Mouse (Mus musculus): ENCODE results near the gene Cenpm. TPM values are rescaled to one million over a fixed set of nuclear protein-coding genes. Genes with fewer than 3 reads are reported as not detected.

Cenpm gene
- polyA plus RNA-seq, 1 experiment from 2014 or later: 68.8 TPM

DNA sequence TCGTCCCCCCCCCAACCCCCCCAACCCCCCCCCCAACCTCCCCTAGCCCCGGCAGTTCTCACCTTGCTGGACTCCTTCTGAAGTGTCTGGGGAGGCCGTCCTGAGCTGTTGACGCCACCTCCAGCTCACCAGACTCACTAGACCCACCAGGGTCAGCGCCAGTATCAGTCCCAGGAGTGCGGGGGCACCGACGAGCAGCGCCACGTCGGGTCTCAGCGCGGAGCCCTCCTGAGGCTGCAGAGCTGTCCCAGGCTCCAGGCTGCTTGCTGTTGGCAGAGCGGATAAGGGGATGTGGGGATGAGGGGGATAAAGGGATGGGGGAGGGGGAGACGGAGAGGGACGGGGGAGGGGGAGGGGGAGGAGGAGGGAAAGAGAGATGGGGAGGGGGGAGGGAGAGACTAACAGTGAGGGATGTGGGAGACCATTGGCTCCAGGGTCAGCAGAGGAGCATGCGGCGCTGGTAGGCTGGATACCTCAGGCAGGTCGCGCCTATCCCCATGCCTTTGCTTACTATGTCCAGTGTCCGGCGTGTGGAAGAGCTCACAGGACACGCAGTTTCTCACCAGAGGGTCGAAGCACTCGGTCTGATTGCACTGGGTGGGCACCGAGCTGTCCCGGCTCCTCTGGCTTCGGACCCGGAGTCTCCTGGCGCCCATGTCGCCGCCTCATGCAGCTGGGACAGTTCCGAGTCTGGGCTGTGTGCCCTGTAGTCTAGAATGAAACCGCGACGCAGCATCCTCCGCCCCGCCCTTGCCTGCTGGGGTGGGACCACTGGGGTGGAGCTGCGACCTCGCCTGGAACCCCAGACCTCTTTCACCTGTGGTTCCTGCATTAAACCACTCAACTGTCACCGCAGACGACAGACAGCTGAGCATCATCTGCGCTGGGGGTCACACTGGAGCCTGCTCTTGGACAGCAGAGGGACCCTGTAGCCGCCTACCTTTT lies 20.6 kb downstream of the Cenpm start, which contains the start of gene Tnfrsf13c:
Tnfrsf13c (minus strand) TSS at position 713 of the 945 bp plus-strand sequence.
- H3K4me2 ChIP-seq (replicated peaks): peak within 1 kb of the TSS; percentile 65
- peaks cover 53% of the 10 kb centered on the region for H3K27me3 ChIP-seq
- H3K4me1 ChIP-seq: peaks cover 14% of the 10 kb centered on the region
- peak within 1 kb of the TSS; percentile 30 for H3K4me3 ChIP-seq
- no peak within 1 kb of the TSS for H3K27ac ChIP-seq
- no peaks in the 10 kb centered on the region for H3K36me3 ChIP-seq
- peak within 1 kb of the TSS; percentile 30; the same call in 1 of the 2 replicates for H3K9ac ChIP-seq
- WGBS: under 1% methylated on average over 43 of the region's 44 CpGs
- ATAC-seq (ENCODE audit: insufficient number of reproducible peaks, insufficient read depth, low FRiP score, low TSS enrichment): no peak
- no peaks in the 10 kb centered on the region for H3K9me3 ChIP-seq

DNA sequence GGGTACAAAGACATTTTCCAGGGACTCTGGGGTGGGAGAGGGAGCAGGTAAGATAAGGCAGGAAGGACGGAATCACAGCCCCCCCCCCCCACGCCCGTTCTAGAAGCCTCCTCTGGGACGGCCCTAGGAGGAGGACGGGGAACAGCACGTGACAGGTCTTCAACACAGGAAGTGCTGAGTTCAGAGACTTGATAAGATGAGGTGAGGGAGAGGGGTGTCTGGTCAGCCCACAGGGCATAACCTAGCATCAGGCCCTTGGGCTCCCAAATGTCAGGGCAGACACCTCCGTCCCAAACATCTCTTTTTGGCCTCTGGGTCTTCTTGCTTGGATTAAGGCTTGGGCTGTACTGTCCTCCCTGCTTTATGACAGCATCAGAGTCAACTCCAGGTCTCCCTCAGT lies 21.3 kb downstream of the Cenpm start:
- Histone ChIP-seq H3K4me3 (no peak overlapping the region), H3K4me1 (peaks cover 14% of the 10 kb centered on the region), H3K9ac (no peak overlapping the region), H3K27me3 (peaks cover 57% of the 10 kb centered on the region), H3K9me3 (no peaks in the 10 kb centered on the region), H3K4me2 (replicated peaks) (peak overlapping the region; percentile 65), H3K36me3 (no peaks in the 10 kb centered on the region), H3K27ac (no peak overlapping the region)
- WGBS: 48% methylated on average over 7 of the region's 7 CpGs
- ATAC-seq (ENCODE audit: insufficient number of reproducible peaks, insufficient read depth, low FRiP score, low TSS enrichment): no peak

DNA sequence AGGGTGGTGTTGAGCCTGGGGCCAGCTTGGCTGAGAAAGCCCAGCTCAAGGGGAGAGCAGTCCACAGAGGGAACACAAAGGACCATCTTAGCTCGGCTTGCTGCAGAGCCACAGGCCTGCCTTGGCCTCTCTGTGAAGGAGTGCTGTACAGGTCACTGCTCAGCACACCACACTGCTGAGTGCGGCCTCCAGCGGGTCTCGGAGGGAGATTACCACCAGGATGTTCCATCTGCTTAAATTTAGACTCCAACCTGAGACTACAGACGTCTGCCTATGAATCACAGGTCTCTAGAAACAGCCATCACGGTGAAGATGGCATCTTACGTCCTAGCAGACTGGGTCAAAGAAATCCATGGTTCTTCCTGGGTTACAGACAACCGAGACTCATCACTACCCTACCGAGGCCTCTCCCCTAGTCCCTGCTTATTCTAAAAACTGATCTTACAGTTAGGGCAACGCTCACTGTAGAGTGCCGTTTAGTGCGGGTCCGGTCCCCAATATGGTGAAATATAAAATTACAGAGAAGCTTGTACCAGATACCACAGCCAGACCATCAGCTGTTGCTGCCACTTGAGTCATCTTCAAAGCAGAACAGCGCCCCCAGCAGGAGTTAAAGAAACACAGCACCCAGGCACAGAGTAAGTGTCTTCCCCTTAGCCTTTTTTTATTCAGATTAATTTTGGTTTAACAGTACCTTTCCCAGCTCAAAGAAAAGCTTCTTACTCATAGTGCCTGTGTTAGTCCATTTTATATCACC lies 23.3 kb downstream of the Cenpm start:
- no peak overlapping the region for H3K4me3 ChIP-seq
- H3K4me2 ChIP-seq (replicated peaks): no peak overlapping the region
- no peak overlapping the region for H3K9ac ChIP-seq
- H3K27me3 ChIP-seq: peaks cover 73% of the 10 kb centered on the region
- no peak overlapping the region for H3K27ac ChIP-seq
- ATAC-seq (ENCODE audit: insufficient number of reproducible peaks, insufficient read depth, low FRiP score, low TSS enrichment): no peak
- WGBS: 50% methylated on average over 14 of the region's 14 CpGs
- peaks cover 19% of the 10 kb centered on the region for H3K4me1 ChIP-seq
- H3K9me3 ChIP-seq: no peaks in the 10 kb centered on the region
- no peaks in the 10 kb centered on the region for H3K36me3 ChIP-seq

DNA sequence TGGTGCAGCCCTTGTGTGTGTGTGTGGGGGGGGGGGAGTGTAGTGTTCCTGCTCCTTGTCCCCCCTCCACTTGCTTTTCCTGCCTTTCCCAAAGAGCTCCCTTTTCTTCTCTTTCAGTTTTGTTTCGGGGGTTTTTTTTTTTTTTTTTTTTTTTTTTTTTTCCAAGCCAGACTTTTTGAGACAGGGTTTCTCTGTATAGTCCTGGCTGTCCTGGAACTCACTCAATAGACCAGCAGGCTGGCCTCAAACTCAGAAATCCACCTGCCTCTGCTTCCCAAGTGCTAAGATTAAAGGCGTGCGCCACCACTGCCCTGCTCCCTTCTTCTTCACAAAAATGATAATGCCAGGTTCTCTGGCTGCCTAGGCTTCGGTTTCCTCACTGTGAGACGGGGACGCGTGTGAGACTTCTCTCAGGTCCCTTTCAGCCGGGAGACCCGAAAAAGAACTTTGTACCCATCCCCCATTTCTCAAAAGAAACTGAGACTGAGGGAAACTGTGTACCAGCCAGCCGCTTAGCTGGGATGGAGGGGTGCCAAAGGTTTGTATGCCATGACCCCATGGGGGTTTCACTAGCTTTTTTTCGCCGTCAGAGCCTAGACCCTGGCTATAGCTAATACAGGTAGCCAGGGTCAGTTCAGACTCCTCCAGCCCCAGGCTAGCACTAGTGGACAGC lies 24.4 kb downstream of the Cenpm start:
- H3K36me3 ChIP-seq: no peaks in the 10 kb centered on the region
- WGBS: 66% methylated on average over 11 of the region's 12 CpGs
- peaks cover 26% of the 10 kb centered on the region for H3K4me1 ChIP-seq
- H3K4me2 ChIP-seq (replicated peaks): no peak overlapping the region
- H3K4me3 ChIP-seq: no peak overlapping the region
- H3K27ac ChIP-seq: no peak overlapping the region
- no peak for ATAC-seq (ENCODE audit: insufficient number of reproducible peaks, insufficient read depth, low FRiP score, low TSS enrichment)
- no peaks in the 10 kb centered on the region for H3K9me3 ChIP-seq
- no peak overlapping the region for H3K9ac ChIP-seq
- peaks cover 74% of the 10 kb centered on the region for H3K27me3 ChIP-seq

DNA sequence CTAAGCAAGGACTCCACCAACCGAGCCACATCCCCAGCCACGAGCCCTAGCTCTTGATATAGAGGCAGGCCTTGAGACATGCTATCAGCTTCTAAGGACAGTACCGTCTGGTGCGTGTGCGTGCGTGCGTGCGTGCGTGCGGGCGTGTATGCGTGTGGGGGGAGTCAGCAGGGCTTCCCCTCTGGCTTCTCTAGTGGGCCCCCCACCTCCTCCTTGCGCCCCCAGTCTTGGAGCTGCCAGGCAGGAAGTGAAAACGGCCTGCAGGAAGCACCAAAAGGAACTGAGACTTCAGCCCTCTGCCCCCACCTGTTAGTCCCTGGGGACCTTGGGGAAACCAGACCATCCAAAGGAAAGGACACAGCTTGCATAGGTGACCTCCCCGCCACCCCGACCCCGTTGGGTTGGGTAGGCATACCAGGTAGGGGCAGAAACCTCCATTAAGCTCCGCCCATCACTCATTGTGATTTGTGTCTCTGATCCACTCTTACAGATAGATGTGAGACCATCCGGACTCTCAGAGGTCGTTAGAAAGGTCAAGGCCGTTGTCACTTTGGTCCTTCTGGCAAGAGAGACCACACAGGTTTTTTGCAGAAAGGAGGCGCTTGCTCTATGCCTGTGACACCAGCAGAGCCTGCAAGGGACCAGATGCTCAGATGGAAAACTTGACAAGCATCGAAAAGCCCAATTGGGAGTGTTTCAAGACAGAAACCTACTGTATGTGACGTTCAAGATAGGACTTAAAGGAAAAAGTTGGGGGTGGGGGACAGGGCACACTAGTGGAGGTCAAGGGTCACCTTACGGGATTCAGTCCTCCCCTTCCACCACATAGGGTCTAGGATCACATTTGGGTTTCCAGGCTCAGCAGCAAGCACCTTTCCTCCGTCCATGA lies 25.5 kb downstream of the Cenpm start:
- Histone ChIP-seq H3K27ac (no peak overlapping the region), H3K9me3 (no peaks in the 10 kb centered on the region), H3K4me1 (peaks cover 19% of the 10 kb centered on the region), H3K4me2 (replicated peaks) (no peak overlapping the region), H3K27me3 (peaks cover 74% of the 10 kb centered on the region), H3K36me3 (no peaks in the 10 kb centered on the region), H3K9ac (no peak overlapping the region), H3K4me3 (no peak overlapping the region)
- no peak for ATAC-seq (ENCODE audit: insufficient number of reproducible peaks, insufficient read depth, low FRiP score, low TSS enrichment)
- WGBS: 76% methylated on average over 26 of the region's 26 CpGs

DNA sequence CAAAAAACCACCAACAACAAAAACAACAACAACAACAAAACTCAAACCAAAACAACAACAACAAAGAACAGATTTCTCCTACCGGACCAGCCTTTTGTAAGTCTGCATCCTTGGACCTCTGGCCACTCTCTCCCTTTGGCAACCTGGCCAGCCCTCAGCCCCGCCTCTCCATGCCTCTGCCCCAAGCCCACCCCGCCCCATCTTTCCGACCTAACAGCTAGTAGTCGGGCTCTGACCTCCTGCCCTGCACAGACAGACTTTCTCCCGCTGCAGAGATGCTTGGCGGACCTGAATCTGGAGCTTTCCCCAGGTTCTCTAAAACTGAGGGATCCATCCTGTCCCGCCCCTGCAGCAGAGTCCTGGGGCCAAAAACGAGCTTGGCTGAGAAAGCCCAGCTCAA lies 26.6 kb downstream of the Cenpm start:
- Histone ChIP-seq H3K27ac (no peak overlapping the region), H3K4me1 (peaks cover 12% of the 10 kb centered on the region; the same call in 1 of the 2 replicates), H3K4me3 (no peak overlapping the region), H3K9ac (no peak overlapping the region), H3K27me3 (peaks cover 73% of the 10 kb centered on the region), H3K4me2 (replicated peaks) (no peak overlapping the region), H3K36me3 (no peaks in the 10 kb centered on the region), H3K9me3 (no peaks in the 10 kb centered on the region)
- ATAC-seq (ENCODE audit: insufficient number of reproducible peaks, insufficient read depth, low FRiP score, low TSS enrichment): no peak
- WGBS: 22% methylated on average over 9 of the region's 9 CpGs

DNA sequence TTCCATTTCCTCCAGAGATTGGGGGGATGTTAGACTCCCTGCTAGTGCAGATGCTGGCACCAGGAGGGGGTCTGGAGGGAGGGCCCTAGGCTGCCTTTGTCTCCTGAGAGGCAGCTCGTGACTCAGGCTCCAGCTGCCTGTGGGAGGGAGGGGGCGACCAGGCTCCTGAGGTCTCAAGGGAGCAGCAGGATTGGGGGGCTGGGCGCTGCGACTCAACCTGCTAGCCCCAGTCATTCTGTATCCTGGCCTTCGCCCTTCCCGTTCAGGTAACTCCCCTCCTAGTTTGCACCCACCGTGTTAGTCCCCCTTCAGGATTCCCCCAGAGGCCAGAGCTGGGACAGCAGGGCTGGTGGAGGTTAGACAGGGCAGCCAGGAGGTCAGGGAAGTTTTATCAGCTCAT lies 27.5 kb downstream of the Cenpm start:
- H3K4me2 ChIP-seq (replicated peaks): no peak overlapping the region
- H3K27me3 ChIP-seq: peaks cover 74% of the 10 kb centered on the region

DNA sequence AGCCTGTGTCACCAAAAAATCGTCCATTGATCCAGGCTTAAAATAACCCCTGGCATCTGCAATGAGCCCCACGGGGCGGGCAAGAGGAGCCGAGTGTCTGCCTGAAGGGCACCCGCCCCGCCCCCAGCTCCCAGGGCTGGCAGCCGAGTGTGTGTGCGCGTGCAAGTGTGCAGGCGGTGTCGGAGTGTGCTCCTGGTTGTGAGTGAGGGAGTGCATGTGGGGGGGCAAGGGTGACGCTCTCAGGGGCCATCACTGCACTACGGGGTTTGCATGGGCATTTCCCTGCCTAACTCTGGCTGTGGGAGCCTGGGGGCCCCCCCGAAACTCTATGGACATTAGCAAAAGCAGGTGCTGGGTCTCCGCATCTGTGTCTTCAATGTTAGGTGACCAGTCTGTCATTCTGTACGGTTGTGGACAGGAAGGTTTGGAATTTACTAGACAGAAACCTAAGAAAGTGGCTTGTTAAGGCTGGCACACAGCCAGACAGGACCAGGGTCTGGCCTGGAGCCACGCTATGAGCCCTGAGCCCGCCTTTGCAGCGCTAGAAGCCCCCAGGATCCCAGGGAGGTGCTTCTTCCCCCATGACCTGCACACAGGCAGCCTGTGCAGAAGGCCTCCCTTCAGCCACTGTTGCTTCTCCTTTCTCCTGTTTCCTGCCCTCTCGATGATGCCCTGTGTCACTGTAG lies 28.3 kb downstream of the Cenpm start:
- ATAC-seq (ENCODE audit: insufficient number of reproducible peaks, insufficient read depth, low FRiP score, low TSS enrichment): no peak
- Histone ChIP-seq H3K4me3 (no peak overlapping the region), H3K27ac (no peak overlapping the region), H3K9ac (no peak overlapping the region), H3K4me2 (replicated peaks) (no peak overlapping the region), H3K36me3 (no peaks in the 10 kb centered on the region), H3K4me1 (peaks cover 25% of the 10 kb centered on the region), H3K27me3 (peaks cover 82% of the 10 kb centered on the region), H3K9me3 (no peaks in the 10 kb centered on the region)
- 39% methylated on average over 20 of the region's 20 CpGs for WGBS

More for the DNA sequence above, 27.5 kb downstream of the Cenpm start:
- Histone ChIP-seq H3K9ac (no peak overlapping the region), H3K36me3 (no peaks in the 10 kb centered on the region), H3K4me3 (no peak overlapping the region), H3K4me1 (peaks cover 18% of the 10 kb centered on the region), H3K27ac (no peak overlapping the region), H3K9me3 (no peaks in the 10 kb centered on the region)
- WGBS: 13% methylated on average over 7 of the region's 7 CpGs
- ATAC-seq (ENCODE audit: insufficient number of reproducible peaks, insufficient read depth, low FRiP score, low TSS enrichment): no peak

DNA sequence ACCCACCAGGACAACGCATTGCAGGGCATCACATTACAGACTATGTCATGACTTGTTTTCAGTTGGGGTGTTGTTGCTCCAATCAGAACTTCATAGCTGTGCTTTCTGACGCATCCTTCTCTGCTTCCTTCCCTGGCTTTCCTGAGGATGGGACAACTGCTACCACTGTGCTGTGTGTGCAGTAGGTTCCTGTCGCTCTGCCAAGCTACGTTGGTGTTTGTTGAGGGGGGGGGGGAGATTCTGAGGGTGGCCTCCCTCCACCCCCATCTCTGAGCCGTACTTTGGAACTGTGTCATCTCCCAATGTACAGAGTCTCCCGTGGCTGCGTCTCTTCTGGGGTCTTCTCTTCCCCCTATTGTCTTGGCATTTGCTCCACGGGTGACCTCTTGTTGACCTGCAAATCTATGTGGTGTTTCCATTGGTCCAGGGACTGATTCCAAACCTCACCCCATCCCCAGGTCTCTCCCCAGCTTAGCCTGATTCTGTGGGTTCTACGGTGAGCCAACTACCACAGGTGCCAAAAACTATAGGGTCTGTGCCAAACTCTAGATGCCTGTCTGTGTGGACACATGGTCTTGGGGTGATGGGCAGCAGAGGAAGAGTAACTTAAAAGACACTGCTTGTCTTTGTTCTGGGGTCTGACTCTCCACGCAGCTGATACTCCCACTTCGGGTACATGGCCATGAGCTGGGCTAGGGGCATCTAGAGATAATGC lies 29.1 kb downstream of the Cenpm start:
- H3K4me1 ChIP-seq: peaks cover 31% of the 10 kb centered on the region
- no peak overlapping the region for H3K9ac ChIP-seq
- H3K36me3 ChIP-seq: no peaks in the 10 kb centered on the region
- no peak overlapping the region for H3K4me3 ChIP-seq
- peaks cover 82% of the 10 kb centered on the region for H3K27me3 ChIP-seq
- no peaks in the 10 kb centered on the region for H3K9me3 ChIP-seq
- ATAC-seq (ENCODE audit: insufficient number of reproducible peaks, insufficient read depth, low FRiP score, low TSS enrichment): no peak
- H3K27ac ChIP-seq: no peak overlapping the region
- 35% methylated on average over 11 of the region's 11 CpGs for WGBS
- no peak overlapping the region for H3K4me2 ChIP-seq (replicated peaks)

DNA sequence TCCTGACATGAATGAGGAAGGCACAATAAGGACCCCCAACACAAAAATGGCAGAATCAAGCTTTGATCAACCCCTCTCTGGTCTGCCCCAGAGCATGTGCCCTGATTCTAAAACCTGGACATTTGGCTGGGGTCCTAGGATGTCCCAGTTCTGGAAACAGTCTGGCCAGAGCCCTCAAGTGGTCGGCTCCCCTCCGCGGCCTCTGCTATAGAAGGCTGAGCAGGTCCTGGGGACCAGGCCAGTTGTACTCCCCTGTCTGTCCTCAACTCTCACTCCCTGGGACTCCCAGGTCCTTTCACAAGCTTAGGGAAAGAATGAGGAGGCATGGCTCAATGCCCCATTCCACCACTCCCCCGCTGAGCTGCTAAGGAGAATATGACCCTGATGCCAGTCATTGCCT lies 31.3 kb downstream of the Cenpm start:
- 7% methylated on average over 4 of the region's 4 CpGs for WGBS
- H3K4me3 ChIP-seq: peak overlapping the region; percentile 41
- H3K9ac ChIP-seq: no peak overlapping the region
- no peaks in the 10 kb centered on the region for H3K9me3 ChIP-seq
- no peaks in the 10 kb centered on the region for H3K36me3 ChIP-seq
- H3K4me1 ChIP-seq: peaks cover 31% of the 10 kb centered on the region
- H3K27me3 ChIP-seq: peaks cover 95% of the 10 kb centered on the region
- H3K27ac ChIP-seq: no peak overlapping the region
- H3K4me2 ChIP-seq (replicated peaks): peak overlapping the region; percentile 85; the same call in 1 of the 2 replicates
- ATAC-seq (ENCODE audit: insufficient number of reproducible peaks, insufficient read depth, low FRiP score, low TSS enrichment): no peak
